Mouse (Mus musculus): Measurements from ENCODE around the gene Kntc1. TPM values are rescaled to one million over a fixed set of nuclear protein-coding genes. Genes with fewer than 3 reads are reported as not detected.

The Kntc1 gene
- polyA plus RNA-seq, 1 experiment: 0.60 TPM

DNA sequence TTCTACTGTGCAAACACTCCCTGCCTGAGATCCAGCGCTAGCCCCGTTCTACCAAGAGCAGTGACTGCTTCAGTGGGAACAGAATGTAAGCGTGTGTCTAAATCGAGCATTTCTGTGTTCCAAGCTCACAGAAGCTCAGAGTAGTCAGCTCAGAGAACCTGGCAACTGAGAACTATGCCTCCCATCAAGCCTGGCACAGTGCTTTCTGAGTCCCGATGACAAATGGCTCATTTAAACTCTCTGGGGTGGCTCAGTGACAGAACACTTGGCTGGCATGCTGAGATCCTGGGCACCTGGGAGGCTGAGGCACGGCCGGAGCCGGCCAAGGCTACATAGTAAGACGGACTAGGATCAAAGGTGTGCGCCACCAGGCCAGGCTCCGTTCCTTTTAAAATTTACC lies 56.8 kb downstream of the Kntc1 start:
- DNase-seq (ENCODE audit: extremely low spot score in 1 of 2, low spot score in 1 of 2): peak in 1 of 2 experiments; percentile 62

DNA sequence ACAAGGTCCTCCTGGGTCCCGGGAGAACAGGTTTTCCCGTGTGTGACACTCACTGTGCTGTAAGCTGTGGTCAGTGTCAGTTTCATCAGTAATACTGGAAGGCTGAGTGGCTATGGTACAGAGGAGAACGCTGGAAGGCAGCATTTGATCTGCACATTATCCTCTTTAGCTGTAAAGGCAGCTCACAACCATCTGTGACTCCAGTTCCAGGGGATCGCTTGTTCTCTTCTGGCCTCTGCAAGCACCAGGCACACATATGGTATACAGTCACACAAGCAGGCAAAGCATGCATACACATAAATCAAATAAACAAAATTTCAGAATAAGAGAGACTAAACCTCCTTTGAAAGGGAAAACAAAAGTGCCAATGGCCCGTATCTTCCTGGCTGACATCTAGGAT lies 59.0 kb downstream of the Kntc1 start:
- no peak for DNase-seq (ENCODE audit: extremely low spot score in 1 of 2, low spot score in 1 of 2)

DNA sequence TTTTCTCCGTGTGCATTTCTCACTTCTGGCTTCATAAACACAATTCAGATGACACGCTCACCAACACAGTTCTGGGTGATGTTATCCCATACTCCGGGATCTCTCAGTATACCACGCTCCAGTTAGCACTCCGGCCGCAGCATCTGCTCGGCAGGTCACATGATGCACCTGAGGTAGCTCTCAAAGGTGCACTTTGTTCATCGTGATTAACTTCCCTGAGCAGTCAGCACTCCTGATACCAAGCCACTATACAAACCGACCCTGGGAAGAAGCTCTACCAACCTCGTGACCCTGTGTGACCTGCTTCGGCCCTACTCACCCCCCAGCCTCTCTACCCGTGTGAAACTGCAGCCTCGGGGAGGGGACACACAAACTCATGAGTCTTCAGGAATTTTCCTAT lies 59.6 kb downstream of the Kntc1 start:
- DNase-seq (ENCODE audit: extremely low spot score in 1 of 2, low spot score in 1 of 2): no peak

DNA sequence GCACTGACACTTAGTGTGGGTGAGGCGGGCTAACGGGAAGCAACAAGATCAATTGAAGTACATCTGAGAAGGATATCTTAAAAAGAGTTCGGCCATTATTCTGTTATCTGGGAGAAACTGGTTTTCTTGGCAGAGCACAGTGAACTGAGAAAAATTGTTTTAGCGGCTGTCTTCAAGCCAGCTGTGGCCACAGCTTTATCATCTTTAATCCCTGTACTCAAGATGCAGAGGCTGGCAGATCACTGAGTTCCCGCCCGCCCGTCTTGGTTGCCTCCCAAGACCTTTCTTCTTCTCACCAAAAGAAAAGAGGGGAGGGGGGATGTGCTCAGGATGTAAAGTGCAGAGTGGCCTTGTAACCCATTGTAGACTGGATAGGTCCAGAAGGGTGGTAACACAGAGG lies 67.4 kb downstream of the Kntc1 start:
- DNase-seq (ENCODE audit: extremely low spot score in 1 of 2, low spot score in 1 of 2): no peak

DNA sequence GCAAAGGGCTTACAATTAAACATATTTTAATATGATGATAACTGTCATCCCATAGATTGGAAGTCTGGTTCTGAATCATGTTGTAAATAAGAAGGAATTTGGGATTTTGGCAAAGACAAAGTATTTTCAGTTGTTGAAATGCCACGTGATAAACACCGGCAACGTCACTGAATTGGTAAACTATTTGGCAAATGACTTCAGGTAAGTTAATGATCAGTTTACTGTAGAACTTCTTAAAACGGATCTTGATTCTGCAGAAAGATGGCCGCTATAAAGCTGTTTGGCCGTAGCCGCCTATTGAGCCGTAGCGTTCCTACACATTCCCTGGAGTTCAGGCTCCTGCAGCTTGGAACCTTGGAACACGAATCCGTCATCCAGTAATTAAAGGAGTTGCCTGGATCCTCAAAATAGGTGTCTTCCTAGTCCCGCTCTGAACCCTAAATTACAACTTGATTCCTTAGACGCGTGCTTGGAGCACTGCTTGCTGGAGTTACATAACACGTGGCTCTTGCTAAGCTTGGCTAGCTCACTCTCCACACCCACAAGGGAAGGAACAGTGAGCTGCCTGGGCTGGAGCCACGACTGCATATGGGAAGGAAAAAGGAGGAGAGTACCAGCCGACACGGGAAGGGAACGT lies 69.5 kb downstream of the Kntc1 start:
- peak; percentile 69 to 81 for DNase-seq (ENCODE audit: extremely low spot score in 1 of 2, low spot score in 1 of 2)

DNA sequence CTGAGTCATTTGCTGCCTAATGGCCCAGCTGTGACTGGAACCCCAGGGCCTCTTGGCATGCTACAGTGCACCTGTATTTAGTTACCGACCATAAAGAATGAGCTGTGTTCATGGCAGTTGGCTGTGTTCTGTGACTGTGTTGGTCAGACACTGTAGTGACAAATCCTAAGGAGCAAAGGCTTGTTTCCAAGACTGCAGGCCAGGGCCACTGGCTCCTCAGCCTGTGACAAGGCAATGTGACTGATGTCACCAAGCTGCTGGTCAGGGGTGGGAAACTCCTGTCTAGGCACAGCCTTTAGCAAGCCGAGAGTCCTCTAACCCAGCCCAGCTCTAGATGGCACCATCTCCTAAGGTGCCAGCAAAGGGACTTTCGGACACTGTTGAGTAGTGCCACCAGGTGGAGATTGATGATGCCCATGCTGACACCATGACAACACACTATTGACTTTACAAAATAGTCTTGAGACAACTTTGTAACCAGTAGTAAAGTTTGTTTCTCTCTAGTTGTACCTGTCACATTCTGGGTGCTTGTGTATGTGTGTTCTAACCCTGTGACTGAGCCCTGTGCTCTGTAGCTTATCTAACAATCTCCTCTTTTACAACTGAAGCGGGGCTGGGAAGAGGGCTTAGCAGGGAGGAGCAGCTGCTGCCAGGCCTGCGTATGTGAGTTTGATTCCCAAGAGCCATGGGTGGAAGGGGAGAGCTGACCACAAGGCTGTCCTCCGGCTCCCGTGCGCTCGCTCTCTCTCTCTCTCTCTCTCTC lies 71.2 kb downstream of the Kntc1 start:
- no peak for DNase-seq (ENCODE audit: extremely low spot score in 1 of 2, low spot score in 1 of 2)

DNA sequence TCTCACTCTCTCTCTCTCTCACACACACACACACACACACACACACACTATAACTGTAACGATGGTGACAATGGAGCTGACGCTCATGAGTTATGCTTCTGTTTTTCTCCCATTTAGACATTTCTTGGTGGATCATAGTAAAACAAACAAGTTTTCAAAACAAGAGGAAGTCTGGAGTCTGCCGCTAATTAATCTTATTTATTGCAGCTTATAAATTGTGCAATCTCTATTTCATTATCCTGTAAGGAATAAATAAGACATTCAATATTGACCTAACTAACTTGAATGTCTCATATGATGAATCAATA lies 71.7 kb downstream of the Kntc1 start:
- DNase-seq (ENCODE audit: extremely low spot score in 1 of 2, low spot score in 1 of 2): no peak

DNA sequence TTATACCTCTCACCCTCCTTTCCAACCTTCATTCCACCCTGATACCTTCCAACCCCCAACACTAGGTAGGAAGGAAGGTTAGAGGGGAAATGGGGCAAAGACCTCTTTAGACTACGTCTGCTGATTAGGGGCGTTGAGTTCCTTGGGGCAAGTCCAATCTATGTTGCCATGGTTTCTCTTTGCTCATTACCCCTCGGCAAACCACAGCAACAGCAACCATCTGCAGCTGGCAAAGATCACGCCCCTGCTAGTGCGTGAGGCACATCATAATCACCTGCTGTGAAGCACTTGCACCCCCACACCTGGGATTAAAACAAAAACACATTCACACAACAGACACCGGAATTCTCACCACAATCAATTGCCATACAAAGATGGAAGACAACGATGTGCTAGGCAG lies 73.2 kb downstream of the Kntc1 start:
- no peak for DNase-seq (ENCODE audit: extremely low spot score in 1 of 2, low spot score in 1 of 2)

DNA sequence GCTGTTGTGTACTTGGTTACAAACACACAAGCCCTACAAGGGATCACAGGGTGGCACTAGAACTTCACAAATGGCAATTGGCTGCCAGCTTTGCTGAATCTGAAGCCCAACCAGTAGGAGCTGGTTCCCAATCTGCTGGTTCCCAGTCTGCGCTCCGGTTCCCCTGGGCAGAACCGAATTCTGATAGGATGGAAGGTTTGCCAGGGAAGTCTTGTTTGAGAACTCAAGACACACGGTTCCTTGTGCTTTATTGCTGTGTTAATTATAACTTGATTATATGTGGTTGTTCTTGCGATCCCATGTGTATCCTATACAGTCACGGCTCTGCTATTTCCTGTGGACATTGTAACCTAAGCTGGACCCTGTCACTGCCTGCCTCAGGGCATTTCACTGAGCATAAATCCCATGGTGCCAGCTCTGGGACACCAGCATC lies 78.2 kb downstream of the Kntc1 start:
- DNase-seq (ENCODE audit: extremely low spot score in 1 of 2, low spot score in 1 of 2): peak in 1 of 2 experiments; percentile 52

DNA sequence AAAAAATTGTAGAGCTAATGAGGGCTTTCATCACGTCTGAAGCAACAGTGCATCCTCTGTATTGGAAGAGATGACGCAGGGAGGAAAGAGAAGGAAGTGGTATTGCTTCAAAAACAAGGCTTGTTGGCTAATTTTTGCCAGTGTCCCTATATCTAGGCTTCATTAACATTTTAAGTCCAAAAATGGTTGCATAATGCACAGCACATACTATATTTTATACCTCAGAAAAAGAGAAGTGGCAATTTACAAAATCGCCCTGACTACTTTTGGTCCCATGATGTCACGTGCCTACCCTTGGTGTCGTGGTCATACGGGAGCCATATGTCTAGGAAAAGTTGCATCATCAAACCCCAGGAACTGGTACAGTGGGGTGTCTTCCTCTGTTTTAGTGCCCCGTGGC lies 82.8 kb downstream of the Kntc1 start:
- no peak for DNase-seq (ENCODE audit: extremely low spot score in 1 of 2, low spot score in 1 of 2)

DNA sequence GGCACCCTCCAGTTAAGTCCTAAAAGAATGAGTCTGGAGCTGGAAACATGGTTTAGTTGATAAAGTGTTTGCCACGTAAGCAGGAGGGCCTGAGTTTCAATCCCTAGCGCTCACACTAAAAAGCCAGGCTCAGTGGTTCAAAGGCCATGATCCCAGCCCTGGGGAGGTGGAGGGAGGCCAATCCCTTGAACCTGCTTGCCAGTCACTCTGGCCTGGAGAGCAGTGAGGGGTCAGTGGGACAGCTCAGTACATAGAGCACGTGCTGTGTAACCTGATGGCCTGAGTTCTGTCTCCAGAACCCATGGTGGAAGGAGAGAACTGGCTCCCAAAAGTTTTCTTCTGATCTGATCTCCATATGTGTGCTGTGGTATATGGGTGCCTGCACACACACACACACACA lies 85.3 kb downstream of the Kntc1 start:
- no peak for DNase-seq (ENCODE audit: extremely low spot score in 1 of 2, low spot score in 1 of 2)

DNA sequence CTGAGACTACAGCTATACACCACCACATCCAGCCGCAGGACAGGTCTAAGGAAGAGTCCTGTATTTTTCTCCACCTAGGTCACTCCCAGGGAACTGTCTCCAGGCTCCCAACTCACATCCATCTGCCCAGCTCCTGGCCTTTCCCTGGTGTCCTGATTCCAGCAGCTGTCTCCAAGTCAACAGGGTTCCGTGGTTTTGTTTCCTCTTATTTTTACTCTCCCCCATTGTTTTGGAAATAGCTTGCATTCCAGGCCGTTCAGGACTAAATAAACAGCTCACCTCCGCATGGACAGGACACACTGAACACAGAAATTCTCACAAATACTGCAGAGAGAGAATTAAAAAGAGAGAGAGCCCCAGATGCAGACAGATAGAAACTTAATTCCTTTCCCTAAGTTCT lies 87.9 kb downstream of the Kntc1 start:
- no peak for DNase-seq (ENCODE audit: extremely low spot score in 1 of 2, low spot score in 1 of 2)

DNA sequence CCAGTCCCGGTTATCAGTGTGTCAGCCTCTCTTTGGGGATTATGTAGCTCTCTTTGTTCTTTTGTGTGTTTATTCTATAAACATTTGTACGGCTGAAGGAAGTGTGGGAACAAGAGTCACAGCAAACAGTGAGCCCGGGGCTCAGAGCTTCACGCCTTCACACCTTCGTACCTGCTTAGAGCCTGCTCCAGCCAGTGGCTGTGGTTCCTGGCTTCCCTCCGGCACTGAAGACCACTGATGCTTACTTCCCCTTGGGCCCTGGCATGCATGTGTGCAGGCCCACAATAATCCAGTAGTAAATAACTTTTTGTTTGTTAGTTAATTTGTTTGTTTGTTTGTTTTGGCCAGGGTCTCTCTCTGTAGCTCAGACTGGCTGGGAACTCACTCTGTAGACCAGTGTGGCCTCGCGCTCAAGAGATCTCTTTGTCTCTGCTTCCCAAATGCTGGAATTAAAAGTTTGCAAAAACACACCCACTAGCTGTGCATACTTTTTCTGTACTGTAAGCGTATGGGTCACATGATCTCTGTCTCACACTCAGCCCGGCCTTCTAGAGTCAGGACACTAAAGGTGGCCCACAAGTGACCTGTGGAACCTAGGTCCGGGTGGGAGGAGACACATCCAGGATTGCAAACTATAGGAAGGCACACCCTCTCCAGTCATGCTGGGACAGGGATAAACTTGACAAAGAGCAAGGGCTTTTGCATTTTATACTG lies 92.9 kb downstream of the Kntc1 start:
- DNase-seq (ENCODE audit: extremely low spot score in 1 of 2, low spot score in 1 of 2): no peak

DNA sequence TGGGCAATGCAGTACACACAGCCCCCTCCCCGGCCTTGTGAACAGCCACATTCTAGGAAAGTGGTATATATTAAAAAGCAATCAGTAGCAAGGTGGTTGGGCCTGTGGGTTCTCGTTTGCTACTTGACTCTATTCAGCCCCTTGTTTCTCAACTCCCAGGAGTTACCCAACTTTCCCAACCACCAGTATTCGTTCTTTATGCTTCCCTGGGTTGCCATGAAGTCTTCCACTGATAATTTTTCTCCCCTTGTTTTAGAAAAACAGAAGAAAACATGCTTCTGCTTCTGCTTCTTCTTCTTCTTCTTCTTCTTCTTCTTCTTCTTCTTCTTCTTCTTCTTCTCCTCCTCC lies 93.4 kb downstream of the Kntc1 start:
- no peak for DNase-seq (ENCODE audit: extremely low spot score in 1 of 2, low spot score in 1 of 2)

DNA sequence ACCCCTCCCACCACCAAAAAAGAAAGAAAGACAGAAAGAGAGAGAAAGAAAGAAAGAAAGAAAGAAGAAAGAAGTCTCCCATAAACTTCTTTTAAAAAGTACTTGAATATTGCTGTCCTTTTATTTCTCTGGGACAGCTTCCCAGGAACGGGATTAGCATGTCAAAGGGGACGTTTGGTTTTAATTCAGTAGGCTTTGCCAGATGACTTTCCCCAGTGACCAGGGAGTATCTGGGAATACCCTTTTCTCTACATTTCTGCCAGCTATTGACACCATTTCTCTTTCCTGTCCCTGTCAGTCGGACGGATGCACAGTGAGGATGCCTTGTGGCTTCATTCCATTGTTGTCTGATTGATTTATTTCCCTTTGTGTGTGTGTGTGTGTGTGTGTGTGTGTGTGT lies 94.3 kb downstream of the Kntc1 start:
- DNase-seq (ENCODE audit: extremely low spot score in 1 of 2, low spot score in 1 of 2): no peak

DNA sequence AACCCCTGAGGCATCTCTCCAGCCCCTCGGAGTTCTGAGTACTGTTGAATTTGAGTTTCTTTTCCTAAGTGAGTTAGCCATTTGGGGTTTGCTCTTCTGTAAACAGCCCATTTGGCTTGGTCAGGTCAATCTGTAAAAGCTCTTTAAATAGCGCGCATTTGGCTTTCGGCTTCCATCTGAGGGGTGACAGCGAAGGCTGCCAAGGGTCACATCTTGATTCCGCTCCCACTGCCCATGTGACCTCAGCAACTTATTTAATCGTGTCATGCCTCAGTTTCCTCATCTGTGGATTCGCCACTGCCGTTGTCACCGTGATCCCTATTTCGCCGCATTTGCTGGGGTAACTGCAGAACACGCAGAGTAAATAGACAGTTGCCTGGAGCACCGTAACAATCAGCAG lies 94.8 kb downstream of the Kntc1 start:
- no peak for DNase-seq (ENCODE audit: extremely low spot score in 1 of 2, low spot score in 1 of 2)

DNA sequence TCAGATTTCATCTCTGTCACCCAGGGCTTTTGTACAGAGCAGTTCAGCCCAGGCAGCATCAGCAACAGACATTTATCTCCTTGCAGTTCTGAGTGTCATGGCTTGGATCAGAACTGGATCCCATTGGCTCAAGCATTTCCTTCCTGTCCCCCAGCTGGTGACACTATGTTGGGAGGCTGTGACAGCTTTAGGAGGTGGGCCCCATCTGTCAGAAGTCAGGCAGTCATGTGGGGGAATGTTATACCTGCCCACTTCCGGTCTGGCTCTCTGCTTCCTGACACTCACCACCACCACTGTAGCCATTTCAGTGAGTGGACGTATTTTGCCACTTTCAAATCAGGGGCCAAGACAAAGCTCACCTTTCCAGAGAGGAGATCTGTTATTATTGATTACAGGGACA lies 101.9 kb downstream of the Kntc1 start:
- no peak for DNase-seq (ENCODE audit: extremely low spot score in 1 of 2, low spot score in 1 of 2)

DNA sequence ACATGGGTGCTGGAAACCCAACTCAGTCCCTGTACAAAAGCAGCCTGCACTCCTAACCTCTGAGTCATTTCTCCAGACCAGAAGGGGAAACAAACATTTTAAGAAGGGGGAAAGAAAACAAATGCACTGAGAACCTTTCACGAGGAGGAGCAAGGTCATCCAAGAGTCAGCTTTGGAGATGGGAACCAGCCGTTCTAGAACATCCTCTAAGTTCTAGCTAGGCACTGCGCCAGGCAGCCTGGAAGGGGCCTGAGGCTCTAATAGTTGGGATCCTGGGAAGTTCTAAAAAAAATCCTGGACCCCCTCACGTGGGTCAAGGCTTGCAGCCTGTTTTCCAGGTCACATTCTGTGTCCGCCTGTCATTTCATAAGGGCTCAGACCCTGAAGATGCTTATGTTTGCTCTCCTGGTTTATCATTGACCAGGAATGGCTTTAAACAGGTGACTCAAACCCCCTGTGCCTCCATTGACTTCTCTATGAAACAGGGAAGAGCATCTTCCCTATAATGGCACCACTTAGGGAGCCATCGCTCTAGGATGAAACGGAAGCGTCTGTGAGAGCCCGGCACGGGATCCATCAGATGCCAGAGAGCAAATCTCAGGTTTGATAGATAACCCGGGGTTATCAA lies 104.5 kb downstream of the Kntc1 start:
- no peak for DNase-seq (ENCODE audit: extremely low spot score in 1 of 2, low spot score in 1 of 2)

DNA sequence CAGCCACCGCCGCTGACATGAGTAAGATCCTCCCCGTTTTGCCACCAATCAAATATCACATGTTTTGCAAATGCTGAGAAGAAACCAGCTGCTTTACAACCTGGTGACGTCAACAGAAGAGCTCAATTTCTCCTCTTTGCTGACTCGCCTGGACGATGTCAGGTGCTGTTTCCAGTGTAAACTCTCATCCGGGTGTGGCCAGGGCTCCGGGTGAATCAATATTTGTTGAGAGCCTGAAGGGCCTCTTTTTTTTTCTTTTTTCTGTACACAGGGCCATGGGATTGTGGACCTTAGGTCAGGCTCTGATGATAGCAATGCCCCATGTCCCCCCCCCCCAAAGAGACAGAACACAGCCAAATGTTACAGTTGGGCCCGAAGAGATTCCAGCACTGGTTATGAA lies 105.0 kb downstream of the Kntc1 start:
- no peak for DNase-seq (ENCODE audit: extremely low spot score in 1 of 2, low spot score in 1 of 2)

DNA sequence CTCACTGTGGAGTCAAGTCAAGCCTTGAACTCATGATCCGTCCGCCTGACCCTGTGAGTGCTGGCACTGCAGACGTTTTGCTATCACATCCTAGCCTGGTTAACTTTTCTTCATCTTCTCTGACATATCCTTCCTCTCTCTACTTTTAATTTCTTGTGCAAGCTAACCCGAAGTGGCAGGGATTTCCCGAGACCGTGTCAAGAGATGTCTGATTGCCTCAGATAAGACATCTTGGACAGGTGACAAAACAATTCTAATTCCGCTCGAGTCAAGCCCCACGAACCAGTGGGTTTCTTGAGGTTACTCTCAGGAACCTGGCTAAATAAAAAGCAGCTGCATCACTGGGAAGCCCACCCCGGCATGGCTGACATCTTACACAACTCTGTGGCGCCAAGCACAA lies 109.3 kb downstream of the Kntc1 start:
- no peak for DNase-seq (ENCODE audit: extremely low spot score in 1 of 2, low spot score in 1 of 2)

Measured in frontal cortex, adult 2 months (tissue).